12 mouse cellular contexts compared by ENCODE assay signal in the genomic region with DNA sequence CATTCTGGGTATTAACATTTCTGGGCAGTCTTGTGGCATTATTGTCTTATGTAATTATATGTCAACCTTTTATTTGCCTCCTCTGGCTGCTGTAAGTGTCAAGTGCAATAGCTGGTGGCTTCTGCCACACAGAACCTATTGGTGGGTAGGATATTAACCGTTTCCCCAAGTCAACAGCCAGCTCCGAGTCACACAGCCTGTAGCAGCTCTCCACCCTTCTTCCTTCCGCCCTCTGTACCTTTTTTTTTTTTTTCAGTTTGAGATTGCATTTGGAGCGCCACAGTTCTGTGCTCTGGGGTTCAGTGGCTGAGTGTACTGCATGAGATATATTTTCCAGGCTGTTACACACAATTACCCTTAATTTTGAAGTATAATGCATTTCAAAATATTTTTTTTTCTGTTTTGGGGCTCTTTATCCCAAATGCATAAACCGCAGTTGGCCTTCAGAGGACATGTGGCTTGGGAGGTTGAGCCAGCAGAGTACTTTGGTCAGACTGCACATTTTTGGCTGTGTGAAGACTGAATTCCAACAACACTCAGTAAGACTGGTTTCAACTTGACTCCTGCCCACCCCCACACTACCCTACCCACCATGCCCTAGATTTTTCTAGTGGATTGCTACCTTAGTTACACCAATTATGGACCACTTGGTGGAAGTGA. TPM values are rescaled to one million over a fixed set of nuclear protein-coding genes. Genes with fewer than 3 reads are reported as not detected.
DNase-seq lines count a peak whose midpoint lies in the region; ATAC-seq and TF ChIP-seq lines count a peak whose summit lies in the region.
"Had no signal": no experiment of that assay in that cellular context is flagged by ENCODE, and none has a peak within 500 bp of the region (broad histone marks: within the 10 kb centered on the region; RNA-seq: fewer than 3 reads in every experiment).

No protein-coding gene starts in this region.

- no peak overlapping the region for H3K4me2 ChIP-seq in heart, embryonic 12.5 days
- no peak overlapping the region for H3K4me2 ChIP-seq in stomach, postnatal 0 days (replicated peaks; ENCODE audit: low read depth)
- H3K4me2 ChIP-seq: hindbrain, embryonic 14.5 days; limb, embryonic 15.5 days; midbrain, embryonic 15.5 days had no signal

- ATAC-seq in heart, embryonic 12.5 days (ENCODE audit: insufficient number of reproducible peaks, low FRiP score) = no peak
- ATAC-seq in stomach, postnatal 0 days (ENCODE audit: low FRiP score, low TSS enrichment) = peak; percentile 15; the same call in 1 of the 2 replicates
- ATAC-seq: midbrain, embryonic 15.5 days had no signal

- WGBS in heart, embryonic 12.5 days = 50% methylated on average over 5 of the region's 5 CpGs
- WGBS in stomach, postnatal 0 days = 60% methylated on average over 5 of the region's 5 CpGs

- intact Hi-C loops in heart, postnatal 36 days (cut with DNase I) = no loop called here

- no peak for TF ChIP-seq CTCF in stomach, postnatal 0 days (IDR thresholded peaks at IDR 0.05; ENCODE audit: low read depth)

- no peaks in the 10 kb centered on the region; the same call in 1 of the 2 replicates for H3K27me3 ChIP-seq in heart, embryonic 12.5 days (replicated peaks)
- H3K27me3 ChIP-seq in stomach, postnatal 0 days (ENCODE audit: control insufficient read depth, insufficient read depth, low read length) = no peaks in the 10 kb centered on the region
- H3K27me3 ChIP-seq: limb, embryonic 15.5 days had no signal

- peaks cover 34% of the 10 kb centered on the region for H3K4me1 ChIP-seq in heart, embryonic 12.5 days (replicated peaks)
- H3K4me1 ChIP-seq in stomach, postnatal 0 days (replicated peaks; ENCODE audit: control insufficient read depth, insufficient read depth) = no peaks in the 10 kb centered on the region
- H3K4me1 ChIP-seq: midbrain, embryonic 15.5 days had no signal

- H3K9ac ChIP-seq in heart, embryonic 12.5 days = no peak overlapping the region
- H3K9ac ChIP-seq in stomach, postnatal 0 days (ENCODE audit: low read length) = no peak overlapping the region
- H3K9ac ChIP-seq: hindbrain, embryonic 14.5 days; limb, embryonic 15.5 days; midbrain, embryonic 15.5 days had no signal

- H3K9me3 ChIP-seq in heart, embryonic 12.5 days (replicated peaks) = no peaks in the 10 kb centered on the region
- H3K9me3 ChIP-seq in stomach, postnatal 0 days (ENCODE audit: control insufficient read depth, low read length) = no peaks in the 10 kb centered on the region
- H3K9me3 ChIP-seq: limb, embryonic 15.5 days; midbrain, embryonic 15.5 days had no signal

- H3K4me3 ChIP-seq in heart, embryonic 12.5 days = no peak overlapping the region
- H3K4me3 ChIP-seq in stomach, postnatal 0 days (ENCODE audit: low read depth, low read length) = no peak overlapping the region
- H3K4me3 ChIP-seq: limb, embryonic 15.5 days; midbrain, embryonic 15.5 days had no signal

- DNase-seq in heart, postnatal 36 days = no peak
- peak; percentile 32 for DNase-seq in thymus, postnatal 14 days
- no peak for DNase-seq in thymus, adult 18-20 months
- peak; percentile 70 for DNase-seq in fibroblast of lung, adult 2 months (ENCODE audit: low read depth)
- DNase-seq in stomach, postnatal 0 days (ENCODE audit: low spot score) = no peak
- no peak for DNase-seq in right cerebral cortex, adult 2 months (ENCODE audit: low spot score in 2 of 2)
- DNase-seq in retina, embryonic 14.5 days (ENCODE audit: low spot score) = no peak
- DNase-seq: cerebellum, postnatal 10 days had no signal

- H3K36me3 ChIP-seq in heart, embryonic 12.5 days = no peaks in the 10 kb centered on the region
- H3K36me3 ChIP-seq in stomach, postnatal 0 days (ENCODE audit: control insufficient read depth, insufficient read depth, low read length) = no peaks in the 10 kb centered on the region
- H3K36me3 ChIP-seq: limb, embryonic 15.5 days; midbrain, embryonic 15.5 days had no signal

- no peak for TF ChIP-seq EP300 in stomach, postnatal 0 days (optimal IDR thresholded peaks at IDR 0.05)

- peak overlapping the region; percentile 43; the same call in 1 of the 2 replicates for H3K27ac ChIP-seq in heart, embryonic 12.5 days (ENCODE audit: poor library complexity, severe bottlenecking)
- H3K27ac ChIP-seq in stomach, postnatal 0 days (replicated peaks) = no peak overlapping the region
- H3K27ac ChIP-seq: hindbrain, embryonic 14.5 days; midbrain, embryonic 15.5 days had no signal

RNA-seq across cellular contexts. Expression of gene Elmo1, which starts 7.7 kb away (rescaled TPM):
- 8.8 and 9.4 TPM in 2 replicates for polyA plus RNA-seq in heart, embryonic 12.5 days (2016; fragmentation: Nextera tagmentation; extraction: Ambion mirVana)
- 10 to 100 TPM in 1 of 2 experiments, 1 to 10 TPM in 1; 8.5 to 11.2 TPM for total RNA-seq in heart, postnatal 36 days (2021)
- polyA plus RNA-seq in stomach, postnatal 0 days (2015; fragmentation: Nextera tagmentation; extraction: Ambion mirVana) = 4.9 and 5.0 TPM in 2 replicates

Comparison
In these comparisons a context has a peak if more than half of its experiments do, and no peak if none do; other contexts are left out.
1. DNase-seq: peak in thymus, postnatal 14 days (single experiment) and fibroblast of lung, adult 2 months (single experiment); none in heart, postnatal 36 days (0 of 2), thymus, adult 18-20 months (0 of 2), stomach, postnatal 0 days (single experiment), right cerebral cortex, adult 2 months (0 of 2) and retina, embryonic 14.5 days (single experiment).